Mouse (Mus musculus) lung, embryonic 14.5 days (tissue): ENCODE measurements at regions not wholly inside any gene's neighbourhood (a gene's known extent, or its start where the extent isn't known, plus 50 kb on each side); places are given as distances from the start of the nearest gene placed in this dataset.

Source experiments
- ATAC-seq: fragments of 200-750 bp; cut with Nextera tagmentation; 2 replicates; pipeline ENCODE4 v1.8.0; 2017; ENCODE audit warnings: mild to moderate bottlenecking, moderate TSS enrichment, moderate library complexity; ENCODE audit not compliant: insufficient read depth
- DNase-seq: peaks from one replicate; pipeline ENCODE4 v3.0.0-alpha.2; 2015
- H3K27ac ChIP-seq: fragments of 300-500 bp; sonication (generic); 2 replicates; pipeline ENCODE4 v1.5.1; 2014; ENCODE audit warnings: low read depth, mild to moderate bottlenecking, moderate library complexity
- H3K27me3 ChIP-seq: fragments of 300-500 bp; sonication (generic); 2 replicates; pipeline ENCODE4 v1.6.1; 2014; ENCODE audit warnings: low read length, control low read depth; ENCODE audit not compliant: insufficient read depth
- H3K36me3 ChIP-seq: fragments of 300-500 bp; sonication (generic); 2 replicates; pipeline ENCODE4 v1.6.1; 2014; ENCODE audit warnings: control low read depth; ENCODE audit not compliant: insufficient read depth
- H3K4me1 ChIP-seq: fragments of 300-500 bp; sonication (generic); 2 replicates; pipeline ENCODE4 v1.6.1; 2014; ENCODE audit warnings: antibody characterized with exemption, control low read depth; ENCODE audit not compliant: insufficient read depth
- H3K4me2 ChIP-seq: fragments of 300-500 bp; sonication (generic); 2 replicates; pipeline ENCODE4 v1.6.1; 2014; ENCODE audit warnings: mild to moderate bottlenecking
- H3K4me3 ChIP-seq: fragments of 300-500 bp; sonication (generic); 2 replicates; pipeline ENCODE4 v1.5.1; 2014; ENCODE audit warnings: low read depth, low read length
- H3K9ac ChIP-seq: fragments of 300-500 bp; sonication (generic); 2 replicates; pipeline ENCODE4 v1.6.1; 2014
- H3K9me3 ChIP-seq: fragments of 300-500 bp; sonication (generic); 2 replicates; pipeline ENCODE4 v1.6.1; 2016; ENCODE audit warnings: low read depth, low read length, control low read depth
- CTCF ChIP-seq: IDR thresholded peaks from 2 replicates; pipeline ENCODE4 v1.5.1; 2016; ENCODE audit warnings: antibody characterized with exemption, low read depth
- WGBS: fragments of 180-500 bp; shearing (Covaris S2); extraction: QIAGEN DNeasy Blood & Tissue Kit; methylation state at CpG from one replicate; pipeline ENCODE4 v1.1.7; 2014; 5-methylcytosine and 5-hydroxymethylcytosine counted together

GRCm38 (mm10) chr19:24622776-24623175 is 51.0 kb upstream of the Tmem252 start:
- Histone ChIP-seq H3K4me3 (no peak overlapping the region), H3K4me1 (no peaks in the 10 kb centered on the region), H3K27ac (no peak overlapping the region), H3K9ac (no peak overlapping the region), H3K4me2 (no peak overlapping the region), H3K36me3 (no peaks in the 10 kb centered on the region), H3K9me3 (no peaks in the 10 kb centered on the region), H3K27me3 (no peaks in the 10 kb centered on the region)
- TF ChIP-seq CTCF, result no peak
- DNase-seq, result no peak
- no peak for ATAC-seq
- WGBS, result 94% methylated on average over 9 of the region's 9 CpGs

- no peak overlapping the region for H3K27ac ChIP-seq
- no peak overlapping the region for H3K9ac ChIP-seq
- TF ChIP-seq CTCF, result no peak
- H3K9me3 ChIP-seq, result no peaks in the 10 kb centered on the region
- no peaks in the 10 kb centered on the region for H3K27me3 ChIP-seq
- ATAC-seq (no peak), DNase-seq (no peak)
- no peak overlapping the region for H3K4me3 ChIP-seq
- H3K4me2 ChIP-seq, result no peak overlapping the region
- no peaks in the 10 kb centered on the region for H3K4me1 ChIP-seq
- no peaks in the 10 kb centered on the region for H3K36me3 ChIP-seq
- WGBS, result 68% methylated on average over 4 of the region's 4 CpGs
These were observed 51.5 kb upstream of the Tmem252 start for GRCm38 (mm10) chr19:24622309-24622708.

- Histone ChIP-seq H3K9ac (no peak overlapping the region), H3K4me2 (no peak overlapping the region), H3K27ac (no peak overlapping the region), H3K27me3 (no peaks in the 10 kb centered on the region), H3K9me3 (no peaks in the 10 kb centered on the region), H3K4me3 (no peak overlapping the region), H3K4me1 (no peaks in the 10 kb centered on the region), H3K36me3 (no peaks in the 10 kb centered on the region)
- peak; percentile 89 for TF ChIP-seq CTCF
- no peak for ATAC-seq
- peak; percentile 89 for DNase-seq
- WGBS, result 31% methylated on average over 8 of the region's 8 CpGs
These were observed 52.1 kb upstream of the Tmem252 start for GRCm38 (mm10) chr19:24621610-24622220.

GRCm38 (mm10) chr19:24615762-24616310 is 58.0 kb upstream of the Tmem252 start:
- H3K9ac ChIP-seq, result no peak overlapping the region
- no peaks in the 10 kb centered on the region for H3K4me1 ChIP-seq
- no peak for TF ChIP-seq CTCF
- H3K4me3 ChIP-seq, result no peak overlapping the region
- DNase-seq, result no peak
- 81% methylated on average over 7 of the region's 7 CpGs for WGBS
- no peak overlapping the region for H3K4me2 ChIP-seq
- no peak overlapping the region for H3K27ac ChIP-seq
- no peaks in the 10 kb centered on the region for H3K36me3 ChIP-seq
- H3K9me3 ChIP-seq, result no peaks in the 10 kb centered on the region
- no peak for ATAC-seq
- no peaks in the 10 kb centered on the region for H3K27me3 ChIP-seq

- peak; percentile 15 for DNase-seq
- TF ChIP-seq CTCF, result no peak
- Histone ChIP-seq H3K4me1 (no peaks in the 10 kb centered on the region), H3K9ac (no peak overlapping the region), H3K27ac (no peak overlapping the region), H3K4me3 (no peak overlapping the region), H3K9me3 (no peaks in the 10 kb centered on the region), H3K36me3 (no peaks in the 10 kb centered on the region), H3K4me2 (no peak overlapping the region), H3K27me3 (no peaks in the 10 kb centered on the region)
- 44% methylated on average over 3 of the region's 3 CpGs for WGBS
- ATAC-seq, result no peak; the same call in 1 of the 2 replicates
These were observed 52.2 kb upstream of the Pip5k1b start for GRCm38 (mm10) chr19:24607884-24608283.

GRCm38 (mm10) chr19:24606390-24606976 is 50.8 kb upstream of the Pip5k1b start:
- H3K4me2 ChIP-seq, result no peak overlapping the region
- H3K9ac ChIP-seq, result no peak overlapping the region
- TF ChIP-seq CTCF, result peak; percentile 79
- 63% methylated on average over 5 of the region's 5 CpGs for WGBS
- H3K27ac ChIP-seq, result no peak overlapping the region
- no peak overlapping the region for H3K4me3 ChIP-seq
- H3K4me1 ChIP-seq, result no peaks in the 10 kb centered on the region
- no peak for ATAC-seq
- no peaks in the 10 kb centered on the region for H3K36me3 ChIP-seq
- DNase-seq, result peak; percentile 64
- no peaks in the 10 kb centered on the region for H3K27me3 ChIP-seq
- H3K9me3 ChIP-seq, result no peaks in the 10 kb centered on the region
